Mouse (Mus musculus): Measurements from ENCODE around the gene Spopl. TPM values are rescaled to one million over a fixed set of nuclear protein-coding genes. Genes with fewer than 3 reads are reported as not detected.

Gene Spopl
- polyA plus RNA-seq, 1 experiment from 2014 or later, result 13.3 TPM

DNA sequence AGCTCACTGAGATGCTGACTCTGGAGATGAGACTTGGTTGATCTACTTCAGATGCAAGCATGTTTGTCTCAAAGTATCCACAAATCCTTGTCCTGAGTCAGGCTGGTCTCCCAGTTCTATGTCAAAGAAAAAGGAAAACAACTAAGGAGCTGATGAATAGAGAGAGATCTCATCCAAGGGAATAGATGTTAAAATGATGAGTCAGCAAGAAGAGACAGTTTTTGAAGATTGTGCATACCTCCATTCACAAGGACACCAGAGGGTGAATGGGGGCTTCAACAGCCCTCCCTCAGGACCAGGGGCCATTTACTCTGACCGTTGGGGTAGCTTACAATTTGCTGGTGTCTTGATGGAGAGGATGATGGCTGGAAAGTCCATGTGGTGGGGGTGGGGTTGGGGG lies 104.4 kb downstream of the Spopl start:
- ATAC-seq (replicated peaks; ENCODE audit: low FRiP score, low TSS enrichment, low read depth), result no peak
- no peaks in the 10 kb centered on the region for H3K36me3 ChIP-seq (ENCODE audit: control insufficient read depth, insufficient read depth, low read length)
- no peak overlapping the region for H3K27ac ChIP-seq (ENCODE audit: low read depth)
- no peak overlapping the region for H3K4me3 ChIP-seq (ENCODE audit: low read depth, low read length)
- H3K27me3 ChIP-seq (replicated peaks; ENCODE audit: control insufficient read depth, insufficient read depth, low read length), result no peaks in the 10 kb centered on the region
- 71% methylated on average over 1 of the region's 1 CpGs for WGBS
- H3K4me2 ChIP-seq (ENCODE audit: low read length), result no peak overlapping the region
- H3K9me3 ChIP-seq (ENCODE audit: control insufficient read depth, low read length), result no peaks in the 10 kb centered on the region
- no peaks in the 10 kb centered on the region for H3K4me1 ChIP-seq (replicated peaks; ENCODE audit: control insufficient read depth, insufficient read depth, low read length)
- DNase-seq (ENCODE audit: low spot score), result no peak
- H3K9ac ChIP-seq (ENCODE audit: low read length), result no peak overlapping the region

DNA sequence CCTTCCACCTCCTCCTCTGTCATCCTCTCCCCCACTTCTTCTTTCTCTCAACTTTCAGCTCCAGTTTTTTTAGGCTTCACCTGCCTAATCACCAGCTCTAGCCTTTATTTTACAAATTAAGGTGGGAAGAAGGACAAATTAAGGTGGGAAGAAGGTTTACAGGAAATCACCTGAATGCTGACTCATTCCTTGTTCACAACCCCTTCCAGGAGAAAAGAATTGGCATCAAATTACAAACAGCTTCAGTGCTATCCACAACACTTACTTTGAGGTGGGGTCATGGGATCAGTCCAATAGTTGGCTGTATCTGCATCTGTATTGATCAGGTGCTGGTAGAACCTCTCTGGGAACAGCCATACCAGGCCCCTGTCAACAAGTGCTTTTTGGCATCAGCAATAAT lies 114.5 kb downstream of the Spopl start:
- H3K4me1 ChIP-seq (replicated peaks; ENCODE audit: control insufficient read depth, insufficient read depth, low read length), result no peaks in the 10 kb centered on the region

More for the DNA sequence above, 114.5 kb downstream of the Spopl start:
- Histone ChIP-seq H3K4me3 (ENCODE audit: low read depth, low read length) (no peak overlapping the region), H3K27ac (ENCODE audit: low read depth) (no peak overlapping the region), H3K4me2 (ENCODE audit: low read length) (no peak overlapping the region), H3K27me3 (replicated peaks; ENCODE audit: control insufficient read depth, insufficient read depth, low read length) (no peaks in the 10 kb centered on the region), H3K9me3 (ENCODE audit: control insufficient read depth, low read length) (no peaks in the 10 kb centered on the region), H3K9ac (ENCODE audit: low read length) (no peak overlapping the region), H3K36me3 (ENCODE audit: control insufficient read depth, insufficient read depth, low read length) (no peaks in the 10 kb centered on the region)
- no peak for ATAC-seq (replicated peaks; ENCODE audit: low FRiP score, low TSS enrichment, low read depth)
- no peak for DNase-seq (ENCODE audit: low spot score)

Measured in intestine, embryonic 14.5 days (tissue).